Mouse (Mus musculus): ENCODE results near the gene Tes. TPM values are rescaled to one million over a fixed set of nuclear protein-coding genes. Genes with fewer than 3 reads are reported as not detected.

The Tes gene
- polyA plus RNA-seq (2017; shearing (Covaris generic)) = 179 TPM

GRCm38 (mm10) chr6:17064936-17065790 lies at the start of gene Tes:
Gene Tes, plus strand, starts transcription at chr6:17065149.

Other genes starting within 250 kb of the Tes start
- not detected for gene Tfec, start 166.7 kb upstream of the Tes start, polyA plus RNA-seq (2017; shearing (Covaris generic))
- gene Cav2, start 216.0 kb downstream of the Tes start, polyA plus RNA-seq (2017; shearing (Covaris generic)) = 0.45 TPM
- gene Cav1, start 241.2 kb downstream of the Tes start, polyA plus RNA-seq (2017; shearing (Covaris generic)) = not detected